Mouse (Mus musculus) midbrain, embryonic 16.5 days (tissue): ENCODE measurements at regions not wholly inside any gene's neighbourhood (a gene's known extent, or its start where the extent isn't known, plus 50 kb on each side); places are given as distances from the start of the nearest gene placed in this dataset.

Experiments
- ATAC-seq: fragments of 200-750 bp; cut with Nextera tagmentation; 2 replicates; pipeline ENCODE4 v1.8.0; 2017; ENCODE audit warnings: moderate TSS enrichment
- H3K27ac ChIP-seq: fragments of 300-500 bp; sonication (generic); 2 replicates; pipeline ENCODE4 v1.5.1; 2014; ENCODE audit warnings: mild to moderate bottlenecking, low read length, mixed read lengths
- H3K27me3 ChIP-seq: fragments of 300-500 bp; sonication (generic); 2 replicates; pipeline ENCODE4 v1.6.1; 2014; ENCODE audit warnings: low read depth, low read length, mixed read lengths; ENCODE audit not compliant: control insufficient read depth, insufficient read depth
- H3K36me3 ChIP-seq: fragments of 300-500 bp; sonication (generic); 2 replicates; pipeline ENCODE4 v1.6.1; 2014; ENCODE audit warnings: mild to moderate bottlenecking, low read length, moderate library complexity, mixed read lengths; ENCODE audit not compliant: control insufficient read depth, insufficient read depth
- H3K4me1 ChIP-seq: fragments of 300-500 bp; sonication (generic); 2 replicates; pipeline ENCODE4 v1.6.1; 2014; ENCODE audit warnings: mild to moderate bottlenecking, low read length, mixed read lengths; ENCODE audit not compliant: control insufficient read depth, insufficient read depth
- H3K4me2 ChIP-seq: fragments of 300-500 bp; sonication (generic); 2 replicates; pipeline ENCODE4 v1.6.1; 2014; ENCODE audit warnings: mild to moderate bottlenecking, low read length, mixed read lengths
- H3K4me3 ChIP-seq: fragments of 300-500 bp; sonication (generic); 2 replicates; pipeline ENCODE4 v1.5.1; 2014; ENCODE audit warnings: low read depth, mild to moderate bottlenecking, low read length, moderate library complexity, mixed read lengths
- H3K9ac ChIP-seq: fragments of 300-500 bp; sonication (generic); 2 replicates; pipeline ENCODE4 v1.6.1; 2014; ENCODE audit warnings: low read depth, low read length, mixed read lengths
- H3K9me3 ChIP-seq: fragments of 300-500 bp; sonication (generic); replicated peaks from 2 replicates; pipeline ENCODE4 v1.6.1; 2014; ENCODE audit warnings: mild to moderate bottlenecking, low read length, mixed read lengths; ENCODE audit not compliant: control insufficient read depth, poor library complexity, severe bottlenecking
- WGBS: fragments of 180-500 bp; shearing (Covaris S2); extraction: QIAGEN DNeasy Blood & Tissue Kit; methylation state at CpG from one replicate; pipeline ENCODE4 v1.1.7; 2014; 5-methylcytosine and 5-hydroxymethylcytosine counted together

DNA sequence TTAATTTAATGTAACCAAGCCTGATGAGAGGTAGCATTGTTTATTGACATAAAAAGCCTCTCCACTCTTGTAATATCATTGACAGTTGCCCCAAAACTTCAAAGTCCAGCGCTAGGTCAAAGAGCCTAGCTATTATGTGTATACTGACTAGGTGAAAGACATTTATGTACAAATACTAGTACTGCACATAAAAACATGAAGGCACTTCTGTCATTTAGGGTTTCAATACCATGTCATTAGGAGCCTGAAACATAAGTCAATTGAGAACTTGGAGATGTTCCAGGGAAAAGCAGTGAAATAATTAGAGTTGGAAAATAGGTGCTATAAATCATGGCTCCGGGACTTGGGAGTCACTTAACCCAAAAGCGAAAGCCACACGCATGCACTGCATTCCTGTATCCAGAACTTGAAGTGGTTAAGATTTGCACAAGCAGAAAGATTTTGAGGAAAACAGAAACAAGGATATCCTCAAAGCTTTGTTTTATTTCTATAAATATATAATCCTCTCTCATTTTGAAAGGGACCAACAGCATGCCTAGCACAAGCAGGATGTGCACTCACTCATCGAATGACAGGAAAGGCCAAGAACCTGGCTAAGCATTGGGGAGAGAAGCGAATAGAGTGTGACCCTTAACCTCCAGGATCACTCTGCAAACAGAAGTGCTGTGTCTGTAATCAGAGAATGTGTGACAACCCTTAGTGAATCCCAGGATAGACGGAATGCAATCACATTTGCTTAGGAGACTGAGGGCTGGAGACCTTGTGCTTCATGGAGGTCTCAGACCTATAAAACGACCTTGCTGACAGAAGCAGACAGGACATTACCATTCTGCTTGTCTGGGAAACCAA, 176.3 kb upstream of the Crim1 start:
- H3K9me3 ChIP-seq, result no peaks in the 10 kb centered on the region
- no peak overlapping the region for H3K27ac ChIP-seq
- H3K4me3 ChIP-seq, result no peak overlapping the region
- no peak for ATAC-seq
- no peaks in the 10 kb centered on the region for H3K36me3 ChIP-seq
- no peaks in the 10 kb centered on the region for H3K27me3 ChIP-seq
- H3K4me1 ChIP-seq, result peaks cover 4% of the 10 kb centered on the region
- WGBS, result 69% methylated on average over 8 of the region's 8 CpGs
- H3K4me2 ChIP-seq, result no peak overlapping the region
- H3K9ac ChIP-seq, result no peak overlapping the region

DNA sequence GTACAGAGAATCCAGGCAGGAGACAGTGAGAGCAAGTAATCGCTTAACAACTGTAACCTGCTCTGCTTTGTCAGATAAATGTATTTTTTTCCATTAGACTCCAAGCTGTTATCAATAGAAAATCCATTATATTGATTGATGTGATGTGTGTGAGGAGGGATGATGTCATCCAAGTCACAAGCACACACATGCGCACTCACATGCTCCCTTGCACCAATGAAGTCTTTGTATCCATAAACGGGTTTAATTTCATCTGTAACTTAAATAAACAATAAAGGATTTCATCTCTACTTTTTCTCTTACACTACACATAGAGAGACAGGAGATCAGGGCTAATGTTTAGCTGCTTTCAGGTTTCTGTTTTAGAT, 175.7 kb upstream of the Crim1 start:
- Histone ChIP-seq H3K4me1 (peaks cover 4% of the 10 kb centered on the region), H3K27ac (no peak overlapping the region), H3K9me3 (no peaks in the 10 kb centered on the region), H3K9ac (no peak overlapping the region), H3K36me3 (no peaks in the 10 kb centered on the region), H3K27me3 (no peaks in the 10 kb centered on the region), H3K4me3 (no peak overlapping the region), H3K4me2 (no peak overlapping the region)
- ATAC-seq, result no peak
- WGBS, result 83% methylated on average over 3 of the region's 3 CpGs

DNA sequence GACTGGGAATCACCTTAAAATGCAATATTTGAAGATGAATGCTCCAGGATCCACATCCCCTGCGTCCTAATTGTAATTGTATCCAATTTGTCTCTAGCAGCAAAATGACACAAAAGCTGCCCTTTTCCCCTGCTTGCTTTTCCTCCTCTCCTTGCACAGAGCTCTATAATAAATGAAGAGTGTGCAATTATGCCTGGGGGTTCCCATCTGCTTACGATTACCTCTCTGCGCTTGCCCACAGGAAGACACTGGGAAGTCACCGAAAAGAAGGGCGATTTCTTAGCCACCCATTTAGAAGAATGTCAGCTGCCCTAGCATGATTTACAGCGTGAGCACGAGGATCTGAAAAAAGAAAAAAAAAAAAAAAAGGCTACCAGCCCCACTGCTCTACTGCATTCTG, 174.8 kb upstream of the Crim1 start:
- Histone ChIP-seq H3K4me3 (no peak overlapping the region), H3K27ac (no peak overlapping the region), H3K4me2 (no peak overlapping the region), H3K36me3 (no peaks in the 10 kb centered on the region), H3K27me3 (no peaks in the 10 kb centered on the region), H3K9me3 (no peaks in the 10 kb centered on the region), H3K9ac (no peak overlapping the region), H3K4me1 (peaks cover 4% of the 10 kb centered on the region)
- 63% methylated on average over 7 of the region's 7 CpGs for WGBS
- no peak for ATAC-seq

DNA sequence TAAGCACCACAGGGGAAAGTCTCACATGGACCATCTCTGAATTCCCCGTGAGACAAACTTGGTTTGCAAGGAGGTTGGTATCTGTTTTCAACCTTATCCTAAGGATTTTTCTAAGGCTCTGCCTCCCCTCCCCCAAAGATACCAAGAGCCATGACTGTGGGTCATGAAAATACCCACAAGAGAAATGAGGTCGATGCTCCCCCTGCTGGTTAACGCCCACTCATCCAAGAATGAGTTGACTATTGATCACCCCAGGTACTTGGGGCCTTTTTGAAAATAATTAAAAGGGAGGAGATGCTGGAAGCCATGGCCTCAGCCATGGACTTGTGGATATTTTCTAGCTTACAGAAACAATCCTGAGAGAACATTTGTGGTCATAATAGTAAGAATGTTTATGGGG, 164.4 kb upstream of the Crim1 start:
- no peaks in the 10 kb centered on the region for H3K36me3 ChIP-seq
- no peak for ATAC-seq

DNA sequence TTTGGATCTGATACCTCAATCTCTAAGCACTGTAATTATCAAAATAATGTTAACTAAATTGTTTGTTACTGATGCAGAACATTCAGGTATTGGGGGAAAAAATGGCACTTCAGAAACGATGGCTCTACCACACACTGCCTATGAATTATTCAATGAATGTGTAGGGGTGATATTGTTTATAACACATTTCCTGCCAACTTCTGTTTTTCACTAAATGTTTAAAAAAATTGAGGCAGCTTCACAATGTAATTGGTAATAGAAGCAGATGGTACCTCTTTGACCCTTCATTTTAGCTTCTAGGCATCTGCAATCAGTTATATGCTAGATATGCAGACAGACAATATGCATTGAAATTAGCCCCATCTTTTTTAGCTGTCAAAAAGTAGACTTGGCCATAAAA, 159.7 kb upstream of the Crim1 start:
- H3K4me1 ChIP-seq, result no peaks in the 10 kb centered on the region
- H3K4me3 ChIP-seq, result no peak overlapping the region
- H3K27me3 ChIP-seq, result no peaks in the 10 kb centered on the region
- no peak overlapping the region for H3K27ac ChIP-seq
- WGBS, result 67% methylated on average over 1 of the region's 1 CpGs
- ATAC-seq, result no peak
- no peaks in the 10 kb centered on the region for H3K9me3 ChIP-seq
- H3K36me3 ChIP-seq, result no peaks in the 10 kb centered on the region
- H3K4me2 ChIP-seq, result no peak overlapping the region
- no peak overlapping the region for H3K9ac ChIP-seq

More for the DNA sequence above, 164.4 kb upstream of the Crim1 start:
- Histone ChIP-seq H3K27ac (no peak overlapping the region), H3K9ac (no peak overlapping the region), H3K4me3 (no peak overlapping the region), H3K4me1 (no peaks in the 10 kb centered on the region), H3K27me3 (no peaks in the 10 kb centered on the region), H3K9me3 (no peaks in the 10 kb centered on the region), H3K4me2 (no peak overlapping the region)
- WGBS, result 79% methylated on average over 3 of the region's 3 CpGs

DNA sequence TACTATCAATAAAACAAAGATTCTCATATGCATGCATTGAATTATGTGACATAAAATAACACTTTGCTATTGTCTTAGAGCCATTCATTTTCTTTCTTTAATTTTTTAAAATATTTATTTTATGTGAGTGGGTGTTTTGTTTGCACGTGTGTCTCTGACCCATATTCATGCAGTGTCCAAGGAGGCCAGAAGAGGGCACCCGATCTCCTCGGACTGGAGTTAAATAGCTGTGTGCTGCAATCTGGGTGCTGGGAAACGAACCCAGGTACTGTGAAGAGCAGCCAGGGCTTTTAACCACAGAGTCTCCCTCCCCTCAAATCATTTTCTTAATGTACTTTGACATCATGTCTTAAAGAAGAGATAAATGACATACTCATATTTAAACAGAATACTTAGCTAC, 158.8 kb upstream of the Crim1 start:
- Histone ChIP-seq H3K27ac (no peak overlapping the region), H3K27me3 (no peaks in the 10 kb centered on the region), H3K9ac (no peak overlapping the region), H3K4me1 (no peaks in the 10 kb centered on the region), H3K9me3 (no peaks in the 10 kb centered on the region), H3K4me2 (no peak overlapping the region), H3K4me3 (no peak overlapping the region), H3K36me3 (no peaks in the 10 kb centered on the region)
- ATAC-seq, result no peak
- 84% methylated on average over 4 of the region's 4 CpGs for WGBS

DNA sequence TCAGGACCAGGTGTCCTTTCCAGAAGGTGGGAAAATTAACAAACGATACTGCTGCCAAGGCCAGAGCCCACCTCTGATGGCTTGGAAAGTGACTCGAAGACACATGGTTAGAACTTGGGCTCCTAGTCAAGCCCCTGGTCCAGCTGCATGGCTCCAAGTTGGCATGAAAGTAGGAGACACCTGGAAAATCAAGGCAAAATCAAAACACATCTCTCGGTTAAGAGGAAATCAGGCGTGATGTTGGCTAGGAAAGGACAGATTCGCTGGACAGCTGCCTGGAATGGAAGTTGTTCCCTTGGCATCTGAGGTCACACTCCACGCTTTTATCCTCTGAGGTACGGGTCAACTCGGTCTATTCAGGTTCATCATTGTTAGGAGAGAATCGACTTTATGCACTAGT, 150.3 kb upstream of the Crim1 start:
- no peaks in the 10 kb centered on the region for H3K27me3 ChIP-seq
- H3K9ac ChIP-seq, result no peak overlapping the region
- H3K36me3 ChIP-seq, result no peaks in the 10 kb centered on the region
- 89% methylated on average over 9 of the region's 9 CpGs for WGBS
- no peak for ATAC-seq
- H3K4me2 ChIP-seq, result no peak overlapping the region
- no peaks in the 10 kb centered on the region for H3K4me1 ChIP-seq
- H3K27ac ChIP-seq, result no peak overlapping the region
- no peaks in the 10 kb centered on the region for H3K9me3 ChIP-seq
- H3K4me3 ChIP-seq, result no peak overlapping the region

DNA sequence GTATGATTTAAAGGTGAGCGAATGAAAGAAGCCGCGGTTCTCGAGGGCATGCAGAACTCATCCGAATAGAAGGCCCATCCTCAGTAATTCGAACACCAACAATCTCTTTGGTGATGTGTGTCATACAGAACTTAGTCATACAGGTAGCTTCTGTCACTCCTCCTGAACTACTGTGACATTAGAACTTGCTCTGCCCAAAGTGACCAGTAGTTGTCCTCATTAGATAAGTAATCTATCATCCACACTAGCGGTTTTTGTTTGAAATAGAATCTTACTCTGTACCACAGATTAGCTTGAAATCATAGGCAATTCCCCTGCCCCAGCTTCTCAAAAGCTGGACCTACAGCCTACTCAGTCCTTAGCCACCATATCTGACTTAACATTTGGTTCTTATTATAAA, 149.8 kb upstream of the Crim1 start:
- H3K27me3 ChIP-seq, result no peaks in the 10 kb centered on the region
- no peaks in the 10 kb centered on the region for H3K9me3 ChIP-seq
- no peak overlapping the region for H3K4me2 ChIP-seq
- ATAC-seq, result no peak
- H3K4me1 ChIP-seq, result no peaks in the 10 kb centered on the region
- H3K27ac ChIP-seq, result no peak overlapping the region
- H3K36me3 ChIP-seq, result no peaks in the 10 kb centered on the region
- no peak overlapping the region for H3K4me3 ChIP-seq
- WGBS, result 89% methylated on average over 7 of the region's 7 CpGs
- H3K9ac ChIP-seq, result no peak overlapping the region

DNA sequence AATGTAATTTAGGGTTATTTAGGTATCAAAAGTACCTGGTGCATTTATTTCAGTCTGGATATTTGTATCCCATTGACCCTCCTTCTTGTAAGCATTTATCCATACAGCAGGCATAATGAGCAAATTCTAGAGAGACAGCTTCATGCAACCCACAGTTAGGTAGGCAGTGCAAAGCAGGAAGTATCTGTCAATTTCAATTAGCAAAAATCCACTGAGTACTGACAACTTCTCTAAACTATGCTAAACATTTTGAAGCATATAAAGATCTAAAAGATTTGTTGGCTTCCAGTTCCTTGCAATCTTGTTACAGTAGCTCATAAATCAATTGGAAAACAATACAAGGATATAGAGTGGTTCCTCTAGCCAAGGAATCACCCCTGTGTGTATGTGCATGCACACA, 124.2 kb upstream of the Crim1 start:
- Histone ChIP-seq H3K9ac (no peak overlapping the region), H3K4me1 (no peaks in the 10 kb centered on the region), H3K27ac (no peak overlapping the region), H3K36me3 (no peaks in the 10 kb centered on the region), H3K9me3 (no peaks in the 10 kb centered on the region), H3K4me2 (no peak overlapping the region), H3K27me3 (no peaks in the 10 kb centered on the region), H3K4me3 (no peak overlapping the region)
- ATAC-seq, result no peak
